Mouse (Mus musculus): ENCODE results near the gene Hspa5. TPM values are rescaled to one million over a fixed set of nuclear protein-coding genes. Genes with fewer than 3 reads are reported as not detected.
"Not testable (repeated sequence)": the region's sequence is repeated elsewhere in the genome, so short reads cannot be mapped to it uniquely, and the experiment has no call there.

Gene Hspa5
- polyA plus RNA-seq, 1 experiment from 2014 or later, result 931 TPM

- no peaks in the 10 kb centered on the region for H3K9me3 ChIP-seq (ENCODE audit: control insufficient read depth, low read length)
- ATAC-seq (ENCODE audit: insufficient read depth, low FRiP score, low TSS enrichment) (no peak), DNase-seq (ENCODE audit: low spot score) (no peak)
- no peak overlapping the region for H3K9ac ChIP-seq (ENCODE audit: low read length)
- H3K36me3 ChIP-seq (ENCODE audit: control insufficient read depth, insufficient read depth, low read length), result peaks cover 2% of the 10 kb centered on the region; the same call in 1 of the 2 replicates
- 94% methylated on average over 1 of the region's 1 CpGs for WGBS
- no peaks in the 10 kb centered on the region for H3K27me3 ChIP-seq (ENCODE audit: control insufficient read depth, insufficient read depth, low read length)
- no peak overlapping the region for H3K27ac ChIP-seq (ENCODE audit: low read depth, low read length)
- H3K4me3 ChIP-seq (ENCODE audit: low read depth, low read length), result no peak overlapping the region
- H3K4me2 ChIP-seq (ENCODE audit: low read depth), result no peak overlapping the region
- H3K4me1 ChIP-seq (ENCODE audit: control insufficient read depth, insufficient read depth, low read length), result no peaks in the 10 kb centered on the region
These were observed 37.8 kb downstream of the Hspa5 start for GRCm38 (mm10) chr2:34809568-34809967.

- DNase-seq (ENCODE audit: low spot score) (no peak), ATAC-seq (ENCODE audit: insufficient read depth, low FRiP score, low TSS enrichment) (no peak)
- Histone ChIP-seq H3K9me3 (ENCODE audit: control insufficient read depth, low read length) (no peaks in the 10 kb centered on the region), H3K36me3 (ENCODE audit: control insufficient read depth, insufficient read depth, low read length) (peaks cover 2% of the 10 kb centered on the region; the same call in 1 of the 2 replicates), H3K4me1 (ENCODE audit: control insufficient read depth, insufficient read depth, low read length) (no peaks in the 10 kb centered on the region), H3K27me3 (ENCODE audit: control insufficient read depth, insufficient read depth, low read length) (no peaks in the 10 kb centered on the region), H3K4me2 (ENCODE audit: low read depth) (no peak overlapping the region), H3K4me3 (ENCODE audit: low read depth, low read length) (no peak overlapping the region), H3K27ac (ENCODE audit: low read depth, low read length) (no peak overlapping the region), H3K9ac (ENCODE audit: low read length) (no peak overlapping the region)
- 97% methylated on average over 3 of the region's 3 CpGs for WGBS
These were observed 39.0 kb downstream of the Hspa5 start for GRCm38 (mm10) chr2:34810775-34811174.

- Histone ChIP-seq H3K9ac (ENCODE audit: low read length) (no peak overlapping the region), H3K9me3 (ENCODE audit: control insufficient read depth, low read length) (no peaks in the 10 kb centered on the region), H3K36me3 (ENCODE audit: control insufficient read depth, insufficient read depth, low read length) (peaks cover 4% of the 10 kb centered on the region), H3K27me3 (ENCODE audit: control insufficient read depth, insufficient read depth, low read length) (no peaks in the 10 kb centered on the region), H3K4me3 (ENCODE audit: low read depth, low read length) (no peak overlapping the region), H3K4me2 (ENCODE audit: low read depth) (no peak overlapping the region), H3K4me1 (ENCODE audit: control insufficient read depth, insufficient read depth, low read length) (no peaks in the 10 kb centered on the region), H3K27ac (ENCODE audit: low read depth, low read length) (no peak overlapping the region)
- DNase-seq (ENCODE audit: low spot score) (no peak), ATAC-seq (ENCODE audit: insufficient read depth, low FRiP score, low TSS enrichment) (no peak)
- 89% methylated on average over 7 of the region's 7 CpGs for WGBS
These were observed 40.9 kb downstream of the Hspa5 start for GRCm38 (mm10) chr2:34812706-34813105.

GRCm38 (mm10) chr2:34815893-34816292 is 44.1 kb downstream of the Hspa5 start:
- not testable (repeated sequence) for H3K4me3 ChIP-seq (ENCODE audit: low read depth, low read length); H3K4me2 ChIP-seq (ENCODE audit: low read depth); H3K9ac ChIP-seq (ENCODE audit: low read length); H3K27ac ChIP-seq (ENCODE audit: low read depth, low read length); DNase-seq (ENCODE audit: low spot score); ATAC-seq (ENCODE audit: insufficient read depth, low FRiP score, low TSS enrichment); H3K4me1 ChIP-seq (ENCODE audit: control insufficient read depth, insufficient read depth, low read length); H3K27me3 ChIP-seq (ENCODE audit: control insufficient read depth, insufficient read depth, low read length); H3K9me3 ChIP-seq (ENCODE audit: control insufficient read depth, low read length); H3K36me3 ChIP-seq (ENCODE audit: control insufficient read depth, insufficient read depth, low read length)
- 97% methylated on average over 2 of the region's 2 CpGs for WGBS

GRCm38 (mm10) chr2:34818492-34818891 is 46.7 kb downstream of the Hspa5 start:
- no peak overlapping the region for H3K9ac ChIP-seq (ENCODE audit: low read length)
- no peaks in the 10 kb centered on the region for H3K27me3 ChIP-seq (ENCODE audit: control insufficient read depth, insufficient read depth, low read length)
- H3K9me3 ChIP-seq (ENCODE audit: control insufficient read depth, low read length), result no peaks in the 10 kb centered on the region
- H3K4me3 ChIP-seq (ENCODE audit: low read depth, low read length), result no peak overlapping the region
- H3K27ac ChIP-seq (ENCODE audit: low read depth, low read length), result no peak overlapping the region
- no peaks in the 10 kb centered on the region for H3K4me1 ChIP-seq (ENCODE audit: control insufficient read depth, insufficient read depth, low read length)
- ATAC-seq (ENCODE audit: insufficient read depth, low FRiP score, low TSS enrichment) (no peak), DNase-seq (ENCODE audit: low spot score) (no peak)
- no peak overlapping the region for H3K4me2 ChIP-seq (ENCODE audit: low read depth)
- H3K36me3 ChIP-seq (ENCODE audit: control insufficient read depth, insufficient read depth, low read length), result peaks cover 2% of the 10 kb centered on the region; the same call in 1 of the 2 replicates
- 92% methylated on average over 2 of the region's 2 CpGs for WGBS

- H3K9ac ChIP-seq (ENCODE audit: low read length), result peak within 1 kb of the TSS; percentile 93
- peak; percentile 95 for DNase-seq (ENCODE audit: low spot score)
- H3K9me3 ChIP-seq (ENCODE audit: control insufficient read depth, low read length), result no peaks in the 10 kb centered on the region
- H3K27ac ChIP-seq (ENCODE audit: low read depth, low read length), result peak within 1 kb of the TSS; percentile 78; the same call in 1 of the 2 replicates
- peaks cover 9% of the 10 kb centered on the region for H3K4me1 ChIP-seq (ENCODE audit: control insufficient read depth, insufficient read depth, low read length)
- H3K27me3 ChIP-seq (ENCODE audit: control insufficient read depth, insufficient read depth, low read length), result no peaks in the 10 kb centered on the region
- H3K4me3 ChIP-seq (ENCODE audit: low read depth, low read length), result peak within 1 kb of the TSS; percentile 98
- no peaks in the 10 kb centered on the region for H3K36me3 ChIP-seq (ENCODE audit: control insufficient read depth, insufficient read depth, low read length)
- peak; percentile 88 for ATAC-seq (ENCODE audit: insufficient read depth, low FRiP score, low TSS enrichment)
- peak within 1 kb of the TSS; percentile 78 for H3K4me2 ChIP-seq (ENCODE audit: low read depth)
- WGBS, result under 1% methylated on average over 57 of the region's 57 CpGs
These were observed 54.2 kb downstream of the Hspa5 start, which contains the start of gene Fbxw2 for GRCm38 (mm10) chr2:34825827-34826459. Fbxw2 (minus strand) TSS chr2:34826311.

- peaks cover 9% of the 10 kb centered on the region for H3K4me1 ChIP-seq (ENCODE audit: control insufficient read depth, insufficient read depth, low read length)
- DNase-seq (ENCODE audit: low spot score) (no peak), ATAC-seq (ENCODE audit: insufficient read depth, low FRiP score, low TSS enrichment) (no peak)
- H3K27me3 ChIP-seq (ENCODE audit: control insufficient read depth, insufficient read depth, low read length), result no peaks in the 10 kb centered on the region
- H3K9me3 ChIP-seq (ENCODE audit: control insufficient read depth, low read length), result no peaks in the 10 kb centered on the region
- H3K9ac ChIP-seq (ENCODE audit: low read length), result peak overlapping the region; percentile 93
- 34% methylated on average over 20 of the region's 21 CpGs for WGBS
- no peaks in the 10 kb centered on the region for H3K36me3 ChIP-seq (ENCODE audit: control insufficient read depth, insufficient read depth, low read length)
- H3K27ac ChIP-seq (ENCODE audit: low read depth, low read length), result no peak overlapping the region
- H3K4me2 ChIP-seq (ENCODE audit: low read depth), result peak overlapping the region; percentile 78
- peak overlapping the region; percentile 98 for H3K4me3 ChIP-seq (ENCODE audit: low read depth, low read length)
These were observed 54.9 kb downstream of the Hspa5 start for GRCm38 (mm10) chr2:34826460-34827231.

Data from neural tube, embryonic 11.5 days (tissue).